Mouse (Mus musculus) spleen, adult 2 months (tissue): Measurements from ENCODE around the gene Sap30bp.

Experiments used
- CTCF ChIP-seq: fragments of 200-500 bp; IDR thresholded peaks from 2 replicates; pipeline ENCODE4 v1.5.1; 2011; ENCODE audit warnings: mild to moderate bottlenecking, inconsistent platforms; ENCODE audit not compliant: insufficient read depth, insufficient read length, insufficient replicate concordance; ENCODE audit errors: extremely low read depth
- POLR2A ChIP-seq: fragments of 200-500 bp; IDR thresholded peaks from 2 replicates; pipeline ENCODE4 v1.6.1; 2011; ENCODE audit warnings: low read depth, low read length, inconsistent platforms

DNA sequence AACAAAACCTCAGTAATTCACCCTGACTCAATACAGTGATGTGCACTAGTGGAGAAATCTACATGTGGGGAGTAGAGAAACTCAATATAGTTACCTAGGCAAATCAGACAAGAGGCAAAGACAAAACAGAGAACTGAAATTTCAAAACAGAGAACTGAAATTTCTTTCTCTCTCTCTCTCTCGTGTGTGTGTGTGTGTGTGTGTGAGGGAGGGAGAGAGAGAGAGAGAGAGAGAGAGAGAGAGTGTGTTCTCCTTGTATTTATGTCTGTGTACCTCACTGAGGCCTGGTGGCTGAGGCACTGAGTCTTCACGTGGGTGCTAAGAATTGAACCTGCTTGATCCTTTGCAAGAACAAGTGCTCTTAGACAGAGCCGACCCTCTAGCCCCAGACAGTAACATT lies 3.3 kb upstream of the Sap30bp start:
- TF ChIP-seq POLR2A (no peak), CTCF (no peak)
